Mouse (Mus musculus): ENCODE measurements around the gene Lix1.
"Not testable (repeated sequence)": the region's sequence is repeated elsewhere in the genome, so short reads cannot be mapped to it uniquely, and the experiment has no call there.

Gene Lix1

DNA sequence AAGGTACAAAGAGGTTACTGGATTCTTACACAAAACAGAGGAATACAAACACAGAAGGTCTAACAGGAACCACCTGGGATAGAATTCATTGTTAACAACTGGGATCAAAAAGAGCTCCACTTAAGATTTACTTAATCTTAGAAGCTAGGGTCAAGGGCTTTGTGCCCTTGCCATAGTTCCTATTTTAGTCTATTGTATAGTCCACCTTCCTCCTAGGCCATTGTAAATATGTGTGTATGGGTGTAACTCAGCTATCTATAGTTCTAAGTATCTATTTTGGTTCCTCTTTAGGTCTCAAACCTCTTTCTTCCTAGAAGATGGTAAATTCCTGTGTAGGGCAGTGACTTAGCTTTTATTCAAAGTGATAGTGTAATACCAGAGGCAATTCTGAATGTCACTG is 93.8 kb downstream of the Lix1 start:
- in situ Hi-C loops (cut with MboI): not testable (repeated sequence)

DNA sequence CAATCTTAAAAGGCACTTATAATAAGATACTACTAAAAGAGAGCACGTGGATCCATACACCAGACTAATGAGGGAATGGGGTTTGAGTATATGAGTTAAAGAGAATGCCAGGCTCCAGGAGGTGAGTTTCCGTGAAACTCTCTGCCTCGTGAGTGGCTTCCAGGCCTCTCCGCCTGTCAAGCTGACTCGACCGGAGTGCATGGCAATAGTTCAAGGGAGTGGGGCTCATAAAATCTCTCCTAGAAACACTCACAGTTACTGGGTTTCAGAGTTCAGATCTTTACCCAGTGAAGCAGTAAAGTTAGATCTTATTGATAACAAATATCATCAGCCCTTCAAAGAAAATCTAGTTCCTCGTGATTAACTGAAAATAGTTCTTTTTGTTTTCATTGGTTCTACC is 94.3 kb downstream of the Lix1 start:
- in situ Hi-C loops (cut with MboI): no loop called here

DNA sequence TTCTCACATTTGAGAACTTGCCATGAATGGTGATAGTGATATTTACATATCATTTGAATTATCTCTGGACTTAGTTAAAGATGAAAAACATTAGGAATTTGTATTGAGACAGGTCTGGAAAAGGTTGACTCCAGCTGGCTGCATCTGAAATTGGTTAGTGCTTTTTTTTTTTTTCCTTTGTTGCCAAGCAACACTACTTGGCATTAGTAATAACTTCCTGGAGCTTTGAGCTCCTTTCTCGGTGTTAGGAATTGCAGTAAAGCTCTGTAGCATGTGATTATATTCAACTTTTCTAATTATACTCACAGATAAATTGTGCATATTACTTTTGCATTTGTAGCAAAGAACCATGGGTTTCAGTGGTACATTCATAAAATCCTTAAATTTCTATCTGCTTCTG is 96.4 kb downstream of the Lix1 start:
- in situ Hi-C loops (cut with MboI): no loop called here

DNA sequence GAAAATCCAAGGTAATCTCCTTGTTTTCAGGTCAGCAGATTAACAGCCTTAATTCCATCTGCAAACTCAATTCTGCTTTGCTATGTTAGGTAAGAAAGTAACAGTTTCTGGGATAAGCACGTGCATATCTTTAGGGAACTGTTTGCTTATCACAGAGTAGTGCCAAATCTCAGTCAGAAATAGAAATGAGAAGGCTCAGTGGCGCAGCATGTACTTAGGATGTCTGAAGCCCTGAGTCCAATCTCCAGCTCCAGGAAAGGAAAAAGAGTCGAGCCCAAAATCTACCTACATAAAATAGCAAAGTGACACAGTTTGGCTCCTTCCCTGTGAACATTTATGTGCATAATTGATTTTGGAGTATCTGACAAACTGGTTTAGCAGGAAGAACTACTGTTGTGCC is 96.8 kb downstream of the Lix1 start:
- in situ Hi-C loops (cut with MboI): no loop called here

DNA sequence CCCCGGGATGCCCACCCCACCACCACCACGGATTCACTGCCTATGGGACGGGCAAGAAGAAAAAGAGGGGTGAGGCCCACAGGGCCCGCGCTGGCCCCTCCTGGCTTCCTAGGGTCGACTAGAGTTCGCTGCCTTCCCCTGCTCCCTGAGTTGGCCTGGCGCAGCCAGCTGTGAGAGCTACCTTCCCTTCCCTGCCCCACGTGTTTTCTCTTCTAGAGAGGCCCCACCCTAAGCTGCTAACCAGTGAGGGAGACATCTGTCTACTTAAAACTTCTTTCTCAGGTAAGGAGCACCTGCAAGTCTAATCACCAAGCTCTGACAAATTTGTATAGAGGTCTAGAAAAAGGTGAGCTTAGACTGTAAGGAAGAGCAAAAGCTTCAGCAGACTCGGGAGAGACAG is 104.2 kb downstream of the Lix1 start:
- in situ Hi-C loops (cut with MboI): no loop called here

Measured in mature B cell (primary cell).